9 mouse cellular contexts compared by ENCODE assay signal in the genomic region with DNA sequence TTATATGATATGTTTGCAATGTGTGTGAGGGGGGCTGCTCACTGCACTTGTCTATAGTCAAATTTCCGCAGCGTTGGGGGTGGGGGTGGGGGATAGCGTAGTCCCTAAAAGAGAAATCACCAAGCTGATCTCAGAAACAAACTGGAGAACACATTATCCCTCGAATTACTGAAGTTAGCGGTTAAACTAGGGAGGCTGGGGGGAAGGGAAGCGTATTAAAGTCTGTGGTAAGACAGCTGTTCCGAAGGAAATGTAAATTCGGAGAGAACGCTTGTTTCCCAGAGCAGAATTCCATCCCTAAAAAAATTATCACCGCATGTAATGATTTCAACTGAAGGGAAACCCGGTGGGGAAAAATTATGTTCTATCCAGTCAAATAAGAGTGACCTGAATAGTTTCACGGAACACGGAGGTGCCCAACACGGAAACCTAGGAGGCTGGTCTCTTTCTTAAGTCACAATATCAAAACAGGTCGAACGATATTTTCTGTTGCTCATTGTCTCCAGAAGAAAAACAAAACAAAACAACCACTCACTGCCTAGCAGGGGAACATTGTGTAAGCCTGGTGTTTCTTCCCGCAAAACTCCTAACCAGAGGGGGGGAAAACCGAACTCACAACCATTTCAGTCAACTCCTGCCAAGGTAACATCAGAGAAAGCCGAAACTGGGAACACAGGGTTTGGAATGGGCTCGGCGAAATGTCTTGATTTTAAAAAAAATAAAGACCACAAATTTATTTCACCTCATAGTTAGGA. TPM values are rescaled to one million over a fixed set of nuclear protein-coding genes. Genes with fewer than 3 reads are reported as not detected.
DNase-seq lines count a peak whose midpoint lies in the region; ATAC-seq and TF ChIP-seq lines count a peak whose summit lies in the region.
"Had no signal": no experiment of that assay in that cellular context is flagged by ENCODE, and none has a peak within 500 bp of the region (broad histone marks: within the 10 kb centered on the region; RNA-seq: fewer than 3 reads in every experiment).

No protein-coding gene starts in this region.

- H3K36me3 ChIP-seq in kidney, postnatal 0 days (ENCODE audit: insufficient read depth, low read length): no peaks in the 10 kb centered on the region
- H3K36me3 ChIP-seq in forebrain, embryonic 10.5 days (replicated peaks): no peaks in the 10 kb centered on the region
- no peaks in the 10 kb centered on the region for H3K36me3 ChIP-seq in limb, embryonic 13.5 days

- peak overlapping the region; percentile 89 for H3K4me2 ChIP-seq in kidney, postnatal 0 days (ENCODE audit: low read length)
- H3K4me2 ChIP-seq in limb, embryonic 13.5 days (replicated peaks): peak overlapping the region; percentile 97

- peak; percentile 50 for DNase-seq in kidney, postnatal 0 days (ENCODE audit: low spot score)
- DNase-seq in kidney, adult 11 months: no peak
- peak; percentile 23 for DNase-seq in forebrain, embryonic 10.5 days (ENCODE audit: extremely low spot score, low spot score)
- no peak for DNase-seq in frontal cortex, postnatal 10 days (ENCODE audit: low spot score in 2 of 2)
- no peak for DNase-seq in lung, adult 2 months
- DNase-seq in left cerebral cortex, postnatal 4 days: no peak

- peaks cover 32% of the 10 kb centered on the region for H3K27me3 ChIP-seq in kidney, postnatal 0 days (ENCODE audit: insufficient read depth, low read length)
- H3K27me3 ChIP-seq in forebrain, embryonic 10.5 days (ENCODE audit: poor library complexity, severe bottlenecking): peaks cover 100% of the 10 kb centered on the region
- peaks cover 72% of the 10 kb centered on the region for H3K27me3 ChIP-seq in limb, embryonic 13.5 days

- intact Hi-C loops in left cerebral cortex, postnatal 4 days (cut with DNase I): no loop called here

- no peak overlapping the region for H3K27ac ChIP-seq in kidney, postnatal 0 days
- H3K27ac ChIP-seq in forebrain, embryonic 10.5 days: no peak overlapping the region
- H3K27ac ChIP-seq in limb, embryonic 13.5 days: no peak overlapping the region
- peak overlapping the region; percentile 78 for H3K27ac ChIP-seq in olfactory bulb, adult 2 months (ENCODE audit: insufficient read depth, low read depth, low read length)

- H3K4me1 ChIP-seq in kidney, postnatal 0 days (replicated peaks; ENCODE audit: insufficient read depth, low read length): peaks cover 11% of the 10 kb centered on the region; the same call in 1 of the 2 replicates
- H3K4me1 ChIP-seq in forebrain, embryonic 10.5 days: peaks cover 36% of the 10 kb centered on the region
- H3K4me1 ChIP-seq in limb, embryonic 13.5 days: peaks cover 34% of the 10 kb centered on the region
- H3K4me1 ChIP-seq in olfactory bulb, adult 2 months (ENCODE audit: control insufficient read depth, insufficient read depth, low read length): no peaks in the 10 kb centered on the region
- H3K4me1 ChIP-seq in lung, adult 2 months (ENCODE audit: control insufficient read depth, insufficient read depth, low read length): peaks cover 8% of the 10 kb centered on the region; the same call in 1 of the 2 replicates

- no peak for TF ChIP-seq CTCF in kidney, postnatal 0 days (IDR thresholded peaks at IDR 0.05; ENCODE audit: low read depth)
- TF ChIP-seq CTCF in olfactory bulb, adult 2 months (IDR thresholded peaks at IDR 0.05; ENCODE audit: insufficient read depth, low read depth, low read length): no peak
- no peak for TF ChIP-seq CTCF in lung, adult 2 months (IDR thresholded peaks at IDR 0.05; ENCODE audit: insufficient read depth, low read length)

- 0 out of 2 replicates have a peak overlapping the region, but pooled peaks have one; percentile 37 for H3K9ac ChIP-seq in kidney, postnatal 0 days (ENCODE audit: low read depth, low read length)
- H3K9ac ChIP-seq in limb, embryonic 13.5 days: no peak overlapping the region

- no peak for ATAC-seq in kidney, postnatal 0 days (replicated peaks; ENCODE audit: low FRiP score, low read depth)
- no peak for ATAC-seq in limb, embryonic 13.5 days (ENCODE audit: low FRiP score, low read depth)

- no peaks in the 10 kb centered on the region for H3K9me3 ChIP-seq in kidney, postnatal 0 days (replicated peaks; ENCODE audit: low read length)
- no peaks in the 10 kb centered on the region for H3K9me3 ChIP-seq in forebrain, embryonic 10.5 days
- no peaks in the 10 kb centered on the region for H3K9me3 ChIP-seq in limb, embryonic 13.5 days

- TF ChIP-seq POLR2A in olfactory bulb, adult 2 months (IDR thresholded peaks at IDR 0.05; ENCODE audit: insufficient read depth, low read depth, low read length): no peak
- TF ChIP-seq POLR2A in lung, adult 2 months (IDR thresholded peaks at IDR 0.05; ENCODE audit: borderline replicate concordance, extremely low read depth, low read depth, low read length): no peak

- peak overlapping the region; percentile 49 for H3K4me3 ChIP-seq in kidney, postnatal 0 days (replicated peaks; ENCODE audit: low read depth, low read length)
- peak overlapping the region; percentile 64 for H3K4me3 ChIP-seq in forebrain, embryonic 10.5 days
- H3K4me3 ChIP-seq in limb, embryonic 13.5 days: peak overlapping the region; percentile 59
- peak overlapping the region; percentile 82 for H3K4me3 ChIP-seq in olfactory bulb, adult 2 months (ENCODE audit: insufficient read depth, low read depth, low read length)
- no peak overlapping the region for H3K4me3 ChIP-seq in lung, adult 2 months (replicated peaks; ENCODE audit: extremely low read depth, low read depth, low read length)

- 2% methylated on average over 21 of the region's 21 CpGs for WGBS in kidney, postnatal 0 days
- WGBS in forebrain, embryonic 10.5 days: 2% methylated on average over 21 of the region's 21 CpGs
- 1% methylated on average over 21 of the region's 21 CpGs for WGBS in limb, embryonic 13.5 days
- WGBS in olfactory bulb, adult 2 months: 2% methylated on average over 21 of the region's 21 CpGs
- 3% methylated on average over 21 of the region's 21 CpGs for WGBS in lung, adult 2 months

RNA-seq across cellular contexts. Expression of gene Lgr5, which starts 1.9 kb away (rescaled TPM):
- polyA plus RNA-seq in kidney, postnatal 0 days (2015; fragmentation: Nextera tagmentation; extraction: Ambion mirVana): 3.7 and 4.4 TPM in 2 replicates
- polyA plus RNA-seq in forebrain, embryonic 10.5 days (2016; fragmentation: Nextera tagmentation; extraction: Ambion mirVana): 1.7 and 2.2 TPM in 2 replicates
- 9.1 and 10.1 TPM in 2 replicates for polyA plus RNA-seq in limb, embryonic 13.5 days (2015; fragmentation: Nextera tagmentation; extraction: Ambion mirVana)
- polyA plus RNA-seq in olfactory bulb, adult 2 months (2012; ENCODE audit: insufficient read depth, insufficient read length, low replicate concordance, missing spikeins): not detected in 2 replicates
- polyA plus RNA-seq in lung, adult 2 months (2012; rRNA removed): 0.43 and 0.53 TPM in 2 replicates
- total RNA-seq in left cerebral cortex, postnatal 4 days (2021): 1 to 10 TPM; 1.1 to 1.4 TPM

RNA-seq across cellular contexts. Expression of gene A930009A15Rik, which starts 15.9 kb away (rescaled TPM):
- 0.14 TPM in 1 of 2 replicates, not detected in the other for polyA plus RNA-seq in kidney, postnatal 0 days (2015; fragmentation: Nextera tagmentation; extraction: Ambion mirVana)
- polyA plus RNA-seq in forebrain, embryonic 10.5 days (2016; fragmentation: Nextera tagmentation; extraction: Ambion mirVana): not detected in 2 replicates
- polyA plus RNA-seq in limb, embryonic 13.5 days (2015; fragmentation: Nextera tagmentation; extraction: Ambion mirVana): 0.32 TPM in 1 of 2 replicates, not detected in the other
- polyA plus RNA-seq in olfactory bulb, adult 2 months (2012; ENCODE audit: insufficient read depth, insufficient read length, low replicate concordance, missing spikeins): not detected in 2 replicates
- polyA plus RNA-seq in lung, adult 2 months (2012; rRNA removed): not detected in 2 replicates
- under 1 TPM in 1 of 2 experiments, not detected in 1; 0.66 TPM for total RNA-seq in left cerebral cortex, postnatal 4 days (2021)
- total RNA-seq: gastrocnemius, postnatal 4 days had no signal

Comparison
In these comparisons a context has a peak if more than half of its experiments do, and no peak if none do; other contexts are left out.
1. DNase-seq: peak in kidney, postnatal 0 days (single experiment) and forebrain, embryonic 10.5 days (single experiment); none in kidney, adult 11 months (single experiment), frontal cortex, postnatal 10 days (0 of 2), lung, adult 2 months (single experiment) and left cerebral cortex, postnatal 4 days (single experiment).